Comparison of ENCODE assay signal across 13 mouse cellular contexts in genomic region chr6:38919135-38919740, GRCm38 (mm10). TPM values are rescaled to one million over a fixed set of nuclear protein-coding genes. Genes with fewer than 3 reads are reported as not detected.
DNase-seq lines count a peak whose midpoint lies in the region; ATAC-seq and TF ChIP-seq lines count a peak whose summit lies in the region.
"Had no signal": no experiment of that assay in that cellular context is flagged by ENCODE, and none has a peak within 500 bp of the region (broad histone marks: within the 10 kb centered on the region; RNA-seq: fewer than 3 reads in every experiment).

No protein-coding gene starts in this region.

- peak; percentile 38 for ATAC-seq in Patski
- peak; percentile 59; the same call in 1 of the 2 replicates for ATAC-seq in kidney, embryonic 14.5 days (ENCODE audit: low FRiP score, low TSS enrichment)
- ATAC-seq in liver, postnatal 0 days: no peak

- H3K9me3 ChIP-seq in kidney, embryonic 14.5 days (ENCODE audit: control insufficient read depth, low read length): no peaks in the 10 kb centered on the region
- H3K9me3 ChIP-seq in liver, postnatal 0 days (ENCODE audit: low read length): no peaks in the 10 kb centered on the region
- H3K9me3 ChIP-seq: embryonic facial prominence, embryonic 15.5 days; neural tube, embryonic 15.5 days had no signal

- H3K4me3 ChIP-seq in bone marrow macrophage, adult 2 months (ENCODE audit: insufficient read depth, low read length): peak overlapping the region; percentile 59
- no peak overlapping the region for H3K4me3 ChIP-seq in kidney, embryonic 14.5 days (ENCODE audit: low read length)
- 0 out of 2 replicates have a peak overlapping the region, but pooled peaks have one; percentile 0 for H3K4me3 ChIP-seq in liver, postnatal 0 days (ENCODE audit: low read depth, low read length)
- no peak overlapping the region for H3K4me3 ChIP-seq in cerebellum, adult 2 months (replicated peaks; ENCODE audit: insufficient read depth, low read depth, low read length)
- H3K4me3 ChIP-seq: embryonic facial prominence, embryonic 15.5 days; neural tube, embryonic 15.5 days had no signal

- POLR2A ChIA-PET in Patski (lab: Charles Lee): no interaction called here

- no peak overlapping the region for H3K4me2 ChIP-seq in kidney, embryonic 14.5 days (replicated peaks; ENCODE audit: low read depth, low read length)
- H3K4me2 ChIP-seq in liver, postnatal 0 days (ENCODE audit: low read depth, low read length): peak overlapping the region; percentile 60
- H3K4me2 ChIP-seq: embryonic facial prominence, embryonic 15.5 days; neural tube, embryonic 15.5 days had no signal

- TF ChIP-seq EP300 in liver, postnatal 0 days (IDR thresholded peaks at IDR 0.05; ENCODE audit: low read depth): no peak

- TF ChIP-seq CTCF in Patski (IDR thresholded peaks at IDR 0.05): no peak
- TF ChIP-seq CTCF in bone marrow macrophage, adult 2 months (IDR thresholded peaks at IDR 0.05; ENCODE audit: low read depth, low read length): no peak
- no peak for TF ChIP-seq CTCF in liver, postnatal 0 days (IDR thresholded peaks at IDR 0.05; ENCODE audit: low read depth)
- TF ChIP-seq CTCF in cerebellum, adult 2 months (IDR thresholded peaks at IDR 0.05; ENCODE audit: borderline replicate concordance, insufficient read depth, low read depth, low read length): no peak

- H3K4me1 ChIP-seq in bone marrow macrophage, adult 2 months (ENCODE audit: control insufficient read depth, insufficient read depth, low read length): peaks cover 23% of the 10 kb centered on the region
- H3K4me1 ChIP-seq in kidney, embryonic 14.5 days (ENCODE audit: control insufficient read depth, insufficient read depth, low read length): peaks cover 8% of the 10 kb centered on the region; the same call in 1 of the 2 replicates
- peaks cover 86% of the 10 kb centered on the region for H3K4me1 ChIP-seq in liver, postnatal 0 days (ENCODE audit: insufficient read depth)
- no peaks in the 10 kb centered on the region for H3K4me1 ChIP-seq in cerebellum, adult 2 months (ENCODE audit: control insufficient read depth, insufficient read depth, low read length)

- in situ Hi-C loops in Patski (cut with MboI; ENCODE audit: low pct_unique_long_range_greater_than_20kb): loop anchor here (5.0 kb wide), 2 partner anchors 88 to 148 kb away; no protein-coding TSS in a partner anchor

- H3K27me3 ChIP-seq in Patski: no peaks in the 10 kb centered on the region
- no peaks in the 10 kb centered on the region for H3K27me3 ChIP-seq in kidney, embryonic 14.5 days (ENCODE audit: control insufficient read depth, insufficient read depth, low read length)
- H3K27me3 ChIP-seq in liver, postnatal 0 days (ENCODE audit: insufficient read depth, low read length): no peaks in the 10 kb centered on the region
- H3K27me3 ChIP-seq in cerebellum, adult 2 months (ENCODE audit: control insufficient read depth, insufficient read depth, low read length): no peaks in the 10 kb centered on the region
- H3K27me3 ChIP-seq: embryonic facial prominence, embryonic 15.5 days; neural tube, embryonic 15.5 days had no signal

- CTCF ChIA-PET in Patski (lab: Charles Lee): interaction anchor here (2.0 kb wide), 1 partner anchor 21 kb away, joined by 6 read pairs; no protein-coding TSS in a partner anchor

- H3K9ac ChIP-seq in kidney, embryonic 14.5 days (ENCODE audit: low read depth, low read length): no peak overlapping the region
- peak overlapping the region; percentile 21; the same call in 1 of the 2 replicates for H3K9ac ChIP-seq in liver, postnatal 0 days (replicated peaks)
- H3K9ac ChIP-seq: embryonic facial prominence, embryonic 15.5 days; neural tube, embryonic 15.5 days had no signal

- TF ChIP-seq POLR2A in bone marrow macrophage, adult 2 months (IDR thresholded peaks at IDR 0.05; ENCODE audit: borderline replicate concordance, low read depth, low read length): no peak
- TF ChIP-seq POLR2A in cerebellum, adult 2 months (IDR thresholded peaks at IDR 0.05; ENCODE audit: borderline replicate concordance, insufficient read depth, low read length): no peak

- peak overlapping the region; percentile 69 for H3K27ac ChIP-seq in bone marrow macrophage, adult 2 months (ENCODE audit: insufficient read depth, low read depth, low read length)
- peak overlapping the region; percentile 86 for H3K27ac ChIP-seq in kidney, embryonic 14.5 days (ENCODE audit: low read depth, low read length)
- H3K27ac ChIP-seq in liver, postnatal 0 days (ENCODE audit: low read depth): peak overlapping the region; percentile 97
- H3K27ac ChIP-seq in cerebellum, adult 2 months (ENCODE audit: insufficient read depth, low read length): no peak overlapping the region
- H3K27ac ChIP-seq: embryonic facial prominence, embryonic 15.5 days; neural tube, embryonic 15.5 days had no signal

- WGBS in kidney, embryonic 14.5 days: 62% methylated on average over 14 of the region's 14 CpGs
- 59% methylated on average over 14 of the region's 14 CpGs for WGBS in liver, postnatal 0 days (ENCODE audit: insufficient replicate concordance)
- 89% methylated on average over 14 of the region's 14 CpGs for WGBS in cerebellum, adult 2 months

- no peaks in the 10 kb centered on the region for H3K36me3 ChIP-seq in kidney, embryonic 14.5 days (ENCODE audit: control insufficient read depth, insufficient read depth, low read length)
- no peaks in the 10 kb centered on the region for H3K36me3 ChIP-seq in liver, postnatal 0 days (replicated peaks; ENCODE audit: insufficient read depth, low read length)
- H3K36me3 ChIP-seq: embryonic facial prominence, embryonic 15.5 days; G1E; neural tube, embryonic 15.5 days had no signal

- DNase-seq in Patski (ENCODE audit: low read depth, low spot score): no peak
- no peak for DNase-seq in liver, postnatal 0 days
- no peak for DNase-seq in adrenal gland, postnatal 14 days
- DNase-seq in cerebellum, adult 2 months: no peak
- DNase-seq in ovary, postnatal 10 days (ENCODE audit: low spot score): no peak
- DNase-seq: adrenal gland, postnatal 10 days; cerebellum, adult 9-11 months; heart, postnatal 36 days had no signal

RNA-seq across cellular contexts. Expression of gene Hipk2, which starts 43.3 kb away (rescaled TPM):
- 28.2 TPM for polyA plus RNA-seq in Patski (2021)
- polyA plus RNA-seq in bone marrow macrophage, adult 2 months (2012; ENCODE audit: insufficient read depth, insufficient read length, missing spikeins): 18.7 and 20.9 TPM in 2 replicates
- polyA plus RNA-seq in kidney, embryonic 14.5 days (2014; fragmentation: Nextera tagmentation; extraction: Ambion mirVana): 31.0 and 33.6 TPM in 2 replicates
- 9.6 and 9.7 TPM in 2 replicates for polyA plus RNA-seq in liver, postnatal 0 days (2015; fragmentation: Nextera tagmentation; extraction: Ambion mirVana)
- 92.5 and 104 TPM in 2 replicates for total RNA-seq in adrenal gland, postnatal 14 days (2021)
- polyA plus RNA-seq in cerebellum, adult 2 months (2012; rRNA removed): 34.3 and 36.6 TPM in 2 replicates

RNA-seq across cellular contexts. Expression of gene Tbxas1, which starts 44.0 kb away (rescaled TPM):
- polyA plus RNA-seq in Patski (2021): 0.37 TPM
- 101 and 115 TPM in 2 replicates for polyA plus RNA-seq in bone marrow macrophage, adult 2 months (2012; ENCODE audit: insufficient read depth, insufficient read length, missing spikeins)
- polyA plus RNA-seq in kidney, embryonic 14.5 days (2014; fragmentation: Nextera tagmentation; extraction: Ambion mirVana): 2.4 and 3.3 TPM in 2 replicates
- polyA plus RNA-seq in liver, postnatal 0 days (2015; fragmentation: Nextera tagmentation; extraction: Ambion mirVana): 10.3 and 10.6 TPM in 2 replicates
- 2.3 and 3.0 TPM in 2 replicates for total RNA-seq in adrenal gland, postnatal 14 days (2021)
- polyA plus RNA-seq in cerebellum, adult 2 months (2012; rRNA removed): 1.2 TPM in 2 replicates

Comparison
In these comparisons a context has a peak if more than half of its experiments do, and no peak if none do; other contexts are left out.
1. H3K4me3 ChIP-seq: peak in bone marrow macrophage, adult 2 months (single experiment) and liver, postnatal 0 days (single experiment); none in kidney, embryonic 14.5 days (single experiment) and cerebellum, adult 2 months (single experiment).